26 mouse cellular contexts compared by ENCODE assay signal in the genomic region with DNA sequence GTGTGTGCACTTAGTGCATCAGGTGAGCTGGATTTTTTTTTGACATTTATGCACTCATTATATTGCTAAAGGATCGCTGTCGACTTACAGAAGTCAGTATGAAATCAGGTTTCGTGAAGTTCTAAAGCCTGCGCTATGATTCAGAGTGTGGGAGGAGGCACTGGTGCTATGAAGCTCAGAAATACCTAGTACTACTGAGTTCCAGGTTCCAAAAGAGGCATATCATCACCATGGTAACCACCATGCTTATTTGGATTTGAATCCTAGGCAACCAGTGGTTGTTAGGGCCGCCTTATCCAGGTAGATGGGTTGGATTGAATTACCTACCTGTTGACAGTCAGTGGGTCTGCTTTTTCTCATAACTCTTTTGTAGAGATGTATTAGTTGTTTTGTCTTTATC. TPM values are rescaled to one million over a fixed set of nuclear protein-coding genes. Genes with fewer than 3 reads are reported as not detected.
A peak's percentile ranks its signal among the peaks of the same experiment; 100 is the strongest.
DNase-seq lines count a peak whose midpoint lies in the region; TF ChIP-seq lines count a peak whose summit lies in the region.
"Had no signal": no experiment of that assay in that cellular context is flagged by ENCODE, and none has a peak within 500 bp of the region (broad histone marks: within the 10 kb centered on the region; RNA-seq: fewer than 3 reads in every experiment).

No protein-coding gene starts in this region.

- H3K27ac ChIP-seq in layer of hippocampus, adult 2 months = peak overlapping the region; percentile 78
- H3K27ac ChIP-seq in left cerebral cortex, adult 2 months = peak overlapping the region; percentile 59; the same call in 1 of the 2 replicates
- H3K27ac ChIP-seq: embryonic facial prominence, embryonic 12.5 days; hindbrain, embryonic 10.5 days; limb, embryonic 15.5 days; liver, embryonic 14.5 days; neural tube, embryonic 13.5 days had no signal

- intact Hi-C loops in left cerebral cortex, adult 2 months (cut with DNase I) = no loop called here

- no peak overlapping the region for H3K4me3 ChIP-seq in layer of hippocampus, adult 2 months
- H3K4me3 ChIP-seq in left cerebral cortex, adult 2 months = no peak overlapping the region
- H3K4me3 ChIP-seq: embryonic facial prominence, embryonic 12.5 days; heart, embryonic 12.5 days; hindbrain, embryonic 10.5 days; limb, embryonic 15.5 days; neural tube, embryonic 13.5 days had no signal

- TF ChIP-seq CTCF in layer of hippocampus, adult 2 months (conservative IDR thresholded peaks at IDR 0.05) = no peak
- TF ChIP-seq CTCF in left cerebral cortex, adult 2 months (IDR thresholded peaks at IDR 0.05) = no peak

- peak; percentile 24 to 63 for DNase-seq in layer of hippocampus, adult 2 months (ENCODE audit: low spot score in 2 of 2)
- DNase-seq in layer of hippocampus, postnatal 14 days (ENCODE audit: low spot score in 2 of 2) = no peak
- DNase-seq in right cerebral cortex, adult 2 months (ENCODE audit: low spot score in 2 of 2) = peak; percentile 51 to 58
- no peak for DNase-seq in right cerebral cortex, postnatal 25 days
- DNase-seq in left cerebral cortex, adult 2 months (ENCODE audit: extremely low spot score in 1 of 2, low spot score in 2 of 2) = no peak
- peak; percentile 34 to 73 for DNase-seq in right cerebral cortex, postnatal 36 days (ENCODE audit: low spot score in 2 of 2)
- DNase-seq in neural tube, embryonic 10.5 days (ENCODE audit: extremely low spot score, low spot score) = no peak
- no peak for DNase-seq in adrenal gland, postnatal 36 days
- DNase-seq: adrenal gland, postnatal 14 days; cerebellum, adult 11 months; cerebellum, postnatal 10 days; gastrocnemius, postnatal 14 days; heart, adult 11 months; heart, postnatal 10 days; kidney, adult 9 months; kidney, postnatal 25 days; lung, embryonic 14.5 days; midbrain, embryonic 14.5 days; retina, postnatal 1 day; thymus, postnatal 25 days had no signal

RNA-seq across cellular contexts. Expression of a gene that starts 8.9 kb away (rescaled TPM):
- total RNA-seq in layer of hippocampus, adult 2 months (2021) = 10 to 100 TPM; 55.9 to 61.1 TPM
- total RNA-seq in layer of hippocampus, postnatal 14 days (2021) = 10 to 100 TPM; 32.3 to 34.0 TPM
- total RNA-seq in left cerebral cortex, adult 2 months (2021) = 10 to 100 TPM; 64.8 to 71.4 TPM
- 10 to 100 TPM; 39.8 to 49.4 TPM for total RNA-seq in adrenal gland, postnatal 36 days (2021)

Comparison
In these comparisons a context has a peak if more than half of its experiments do, and no peak if none do; other contexts are left out.
1. DNase-seq: peak in layer of hippocampus, adult 2 months (2 of 2), right cerebral cortex, adult 2 months (2 of 2) and right cerebral cortex, postnatal 36 days (2 of 2); none in layer of hippocampus, postnatal 14 days (0 of 2), right cerebral cortex, postnatal 25 days (single experiment), left cerebral cortex, adult 2 months (0 of 2), neural tube, embryonic 10.5 days (single experiment) and adrenal gland, postnatal 36 days (0 of 2).